Mouse (Mus musculus) left cerebral cortex, postnatal 36 days (tissue): Measurements from ENCODE around the gene 4930455H04Rik. TPM values are rescaled to one million over a fixed set of nuclear protein-coding genes. Genes with fewer than 3 reads are reported as not detected.

Experiments
- DNase-seq, 2 experiments: peaks; one replicate each; pipeline ENCODE4 v3.0.0; 2021 to 2022; ENCODE audit warnings: low spot score in 2 of 2, mixed read lengths in 1 of 2
- intact Hi-C: fragments of 180-260 bp; cut with DNase I; formaldehyde crosslinking; loops from one replicate; pipeline ENCODE4 v1.15.1; 2025
- total RNA-seq, 2 experiments: library from RNA; stranded (reverse); gene quantifications; 2 replicates each; pipeline ENCODE4 v1.2.3; 2021

4930455H04Rik gene
- total RNA-seq, 2 experiments from 2014 or later, result not detected

- DNase-seq, result no peak
- intact Hi-C loops, result no loop called here
These were observed 56.0 kb downstream of the 4930455H04Rik start for GRCm38 (mm10) chr3:117024111-117024510.

GRCm38 (mm10) chr3:117024557-117024956 is 56.5 kb downstream of the 4930455H04Rik start:
- intact Hi-C loops, result no loop called here
- DNase-seq, result no peak

- DNase-seq, result no peak
- intact Hi-C loops, result no loop called here
These were observed 57.4 kb downstream of the 4930455H04Rik start for GRCm38 (mm10) chr3:117025421-117025820.

Other genes starting within 250 kb of the 4930455H04Rik start
- gene Agl, start 160.1 kb upstream of the 4930455H04Rik start, total RNA-seq, result 10 to 100 TPM; 23.8 to 26.1 TPM
- gene Frrs1, start 108.8 kb upstream of the 4930455H04Rik start, total RNA-seq, result 1 to 10 TPM; 1.6 to 1.8 TPM
- 10 to 100 TPM; 17.7 to 28.7 TPM for gene Palmd, start 720 bp downstream of the 4930455H04Rik start, total RNA-seq